Mouse (Mus musculus) liver, embryonic 15.5 days (tissue): Measurements from ENCODE around the gene Gab2. TPM values are rescaled to one million over a fixed set of nuclear protein-coding genes. Genes with fewer than 3 reads are reported as not detected.
A peak's percentile ranks its signal among the peaks of the same experiment; 100 is the strongest.

Source experiments
- ATAC-seq: fragments of 200-750 bp; cut with Nextera tagmentation; 2 replicates; pipeline ENCODE4 v1.8.0; 2017; ENCODE audit warnings: moderate number of reproducible peaks, mild to moderate bottlenecking, moderate library complexity; ENCODE audit not compliant: insufficient read depth
- H3K27ac ChIP-seq: fragments of 300-500 bp; sonication (generic); replicated peaks from 2 replicates; pipeline ENCODE4 v1.5.1; 2015; ENCODE audit warnings: mild to moderate bottlenecking, inconsistent platforms
- H3K27me3 ChIP-seq: fragments of 300-500 bp; sonication (generic); 2 replicates; pipeline ENCODE4 v1.6.1; 2015; ENCODE audit warnings: mild to moderate bottlenecking, inconsistent platforms
- H3K36me3 ChIP-seq: fragments of 300-500 bp; sonication (generic); replicated peaks from 2 replicates; pipeline ENCODE4 v1.6.1; 2015; ENCODE audit warnings: moderate library complexity, mild to moderate bottlenecking, inconsistent platforms
- H3K4me1 ChIP-seq: fragments of 300-500 bp; sonication (generic); replicated peaks from 2 replicates; pipeline ENCODE4 v1.6.1; 2015; ENCODE audit warnings: inconsistent platforms
- H3K4me2 ChIP-seq: fragments of 300-500 bp; sonication (generic); 2 replicates; pipeline ENCODE4 v1.6.1; 2015; ENCODE audit warnings: moderate library complexity, mild to moderate bottlenecking, inconsistent platforms
- H3K4me3 ChIP-seq: fragments of 300-500 bp; sonication (generic); replicated peaks from 2 replicates; pipeline ENCODE4 v1.5.1; 2015; ENCODE audit warnings: mild to moderate bottlenecking, inconsistent platforms
- H3K9ac ChIP-seq: fragments of 300-500 bp; sonication (generic); 2 replicates; pipeline ENCODE4 v1.6.1; 2015; ENCODE audit warnings: moderate library complexity, mild to moderate bottlenecking, inconsistent platforms
- H3K9me3 ChIP-seq: fragments of 300-500 bp; sonication (generic); replicated peaks from 2 replicates; pipeline ENCODE4 v1.6.1; 2016; ENCODE audit warnings: inconsistent platforms
- whole genome bisulfite sequencing: fragments of 180-500 bp; shearing (Covaris S2); methylation state at CpG from one replicate; pipeline ENCODE4 v1.1.7; 2015; ENCODE audit warnings: mixed read lengths; ENCODE audit not compliant: insufficient replicate concordance; 5-methylcytosine and 5-hydroxymethylcytosine counted together
- polyA plus RNA-seq: library from polyadenylated mRNA; unstranded; fragments of >200 nt; fragmentation: Nextera tagmentation; extraction: Ambion mirVana; gene quantifications from 2 replicates; pipeline ENCODE4 v1.2.1, GENCODE M21; 2015

Gab2 gene
- polyA plus RNA-seq, 1 experiment from 2014 or later: 1.9 TPM

- WGBS: 22% methylated on average over 4 of the region's 4 CpGs
- Histone ChIP-seq H3K27me3 (no peaks in the 10 kb centered on the region), H3K4me2 (peak overlapping the region; percentile 23; the same call in 1 of the 2 replicates), H3K9me3 (no peaks in the 10 kb centered on the region), H3K27ac (no peak overlapping the region), H3K36me3 (no peaks in the 10 kb centered on the region), H3K4me1 (peaks cover 10% of the 10 kb centered on the region), H3K4me3 (no peak overlapping the region), H3K9ac (0 out of 2 replicates have a peak overlapping the region, but pooled peaks have one; percentile 4)
- ATAC-seq: peak; percentile 71; the same call in 1 of the 2 replicates
These were observed 265.4 kb downstream of the Gab2 start for GRCm38 (mm10) chr7:97346822-97347166.

GRCm38 (mm10) chr7:97347464-97347863 lies 266.1 kb downstream of the Gab2 start:
- no peaks in the 10 kb centered on the region for H3K36me3 ChIP-seq
- no peaks in the 10 kb centered on the region for H3K9me3 ChIP-seq
- no peak overlapping the region for H3K27ac ChIP-seq
- H3K4me3 ChIP-seq: no peak overlapping the region
- no peak overlapping the region for H3K4me2 ChIP-seq
- no peaks in the 10 kb centered on the region for H3K27me3 ChIP-seq
- 84% methylated on average over 15 of the region's 15 CpGs for WGBS
- H3K4me1 ChIP-seq: peaks cover 5% of the 10 kb centered on the region
- ATAC-seq: no peak
- no peak overlapping the region for H3K9ac ChIP-seq

GRCm38 (mm10) chr7:97348318-97348717 lies 266.9 kb downstream of the Gab2 start:
- no peak overlapping the region for H3K4me3 ChIP-seq
- H3K9ac ChIP-seq: no peak overlapping the region
- H3K27me3 ChIP-seq: no peaks in the 10 kb centered on the region
- H3K4me2 ChIP-seq: no peak overlapping the region
- no peaks in the 10 kb centered on the region for H3K9me3 ChIP-seq
- peaks cover 5% of the 10 kb centered on the region for H3K4me1 ChIP-seq
- no peak for ATAC-seq
- no peaks in the 10 kb centered on the region for H3K36me3 ChIP-seq
- 72% methylated on average over 3 of the region's 3 CpGs for WGBS
- H3K27ac ChIP-seq: no peak overlapping the region

DNA sequence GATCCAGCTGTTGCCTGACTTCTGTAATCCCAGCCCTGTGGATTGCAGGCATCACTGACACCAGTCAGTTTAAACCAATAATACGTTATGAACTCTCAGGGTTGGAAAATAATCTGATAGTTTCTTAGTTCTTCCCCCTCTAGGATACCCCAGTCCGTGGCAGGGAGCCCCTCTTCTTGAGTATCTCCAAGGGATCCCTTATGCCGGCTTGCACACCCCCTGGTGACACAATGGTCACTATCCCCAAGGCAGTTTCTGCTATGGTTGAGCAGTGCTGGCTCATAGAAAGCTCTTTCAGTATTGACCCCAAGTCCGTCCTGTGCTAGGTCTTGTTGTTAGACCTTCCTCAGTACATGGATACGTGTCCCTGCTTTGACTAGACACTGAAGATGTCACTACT lies 267.4 kb downstream of the Gab2 start:
- H3K27ac ChIP-seq: no peak overlapping the region
- H3K36me3 ChIP-seq: no peaks in the 10 kb centered on the region
- no peaks in the 10 kb centered on the region for H3K9me3 ChIP-seq
- WGBS: 63% methylated on average over 5 of the region's 5 CpGs
- ATAC-seq: no peak
- no peak overlapping the region for H3K9ac ChIP-seq
- no peak overlapping the region for H3K4me2 ChIP-seq
- peaks cover 5% of the 10 kb centered on the region for H3K4me1 ChIP-seq
- no peak overlapping the region for H3K4me3 ChIP-seq
- H3K27me3 ChIP-seq: no peaks in the 10 kb centered on the region

DNA sequence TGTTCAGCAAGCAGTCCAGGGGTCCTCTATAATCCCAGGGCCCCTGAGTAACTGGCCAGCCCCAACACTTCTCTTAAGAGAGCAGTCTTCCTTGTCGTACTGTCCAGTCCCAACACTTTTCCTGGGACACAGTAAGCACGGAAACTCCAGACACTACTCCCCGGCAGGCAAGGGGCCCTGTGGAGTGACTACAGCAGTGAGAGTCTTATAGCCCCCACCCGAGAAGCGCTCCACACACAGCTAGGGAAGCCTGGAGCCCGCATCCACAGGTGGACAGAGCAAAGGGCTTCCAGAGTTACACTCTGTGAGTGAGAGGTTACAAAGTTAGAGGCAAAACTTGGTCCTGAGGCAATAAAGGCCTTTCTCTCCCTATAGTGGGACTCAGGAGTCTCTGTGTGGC lies 268.1 kb downstream of the Gab2 start:
- Histone ChIP-seq H3K36me3 (no peaks in the 10 kb centered on the region), H3K9me3 (no peaks in the 10 kb centered on the region), H3K4me2 (no peak overlapping the region), H3K27ac (no peak overlapping the region), H3K4me1 (peaks cover 5% of the 10 kb centered on the region), H3K4me3 (no peak overlapping the region), H3K27me3 (no peaks in the 10 kb centered on the region), H3K9ac (no peak overlapping the region)
- WGBS: 69% methylated on average over 6 of the region's 6 CpGs
- no peak for ATAC-seq

DNA sequence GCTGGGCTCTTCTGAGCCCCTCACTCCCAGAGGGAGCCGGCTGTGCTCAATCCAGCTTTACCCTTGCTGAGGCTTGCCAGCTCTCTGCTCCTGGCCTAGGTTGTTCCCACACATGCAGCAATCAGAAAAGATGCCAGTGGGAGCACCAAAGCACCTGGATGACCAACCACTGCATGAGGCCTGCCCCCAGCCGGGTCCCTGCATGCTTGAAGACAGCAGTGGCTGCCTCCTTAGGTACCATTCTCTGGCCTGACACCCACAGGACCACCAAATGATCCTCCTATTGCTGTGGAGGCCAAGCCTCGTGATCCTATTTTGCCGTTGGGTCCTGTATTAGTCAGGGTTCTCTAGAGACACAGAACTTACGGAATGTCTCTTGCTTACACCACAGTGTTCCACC lies 269.5 kb downstream of the Gab2 start:
- no peak overlapping the region for H3K4me2 ChIP-seq
- ATAC-seq: no peak
- H3K4me3 ChIP-seq: no peak overlapping the region
- H3K27me3 ChIP-seq: no peaks in the 10 kb centered on the region; the same call in 1 of the 2 replicates
- no peak overlapping the region for H3K27ac ChIP-seq
- no peaks in the 10 kb centered on the region for H3K36me3 ChIP-seq
- no peaks in the 10 kb centered on the region for H3K9me3 ChIP-seq
- H3K9ac ChIP-seq: no peak overlapping the region
- peaks cover 11% of the 10 kb centered on the region for H3K4me1 ChIP-seq
- 69% methylated on average over 5 of the region's 5 CpGs for WGBS

DNA sequence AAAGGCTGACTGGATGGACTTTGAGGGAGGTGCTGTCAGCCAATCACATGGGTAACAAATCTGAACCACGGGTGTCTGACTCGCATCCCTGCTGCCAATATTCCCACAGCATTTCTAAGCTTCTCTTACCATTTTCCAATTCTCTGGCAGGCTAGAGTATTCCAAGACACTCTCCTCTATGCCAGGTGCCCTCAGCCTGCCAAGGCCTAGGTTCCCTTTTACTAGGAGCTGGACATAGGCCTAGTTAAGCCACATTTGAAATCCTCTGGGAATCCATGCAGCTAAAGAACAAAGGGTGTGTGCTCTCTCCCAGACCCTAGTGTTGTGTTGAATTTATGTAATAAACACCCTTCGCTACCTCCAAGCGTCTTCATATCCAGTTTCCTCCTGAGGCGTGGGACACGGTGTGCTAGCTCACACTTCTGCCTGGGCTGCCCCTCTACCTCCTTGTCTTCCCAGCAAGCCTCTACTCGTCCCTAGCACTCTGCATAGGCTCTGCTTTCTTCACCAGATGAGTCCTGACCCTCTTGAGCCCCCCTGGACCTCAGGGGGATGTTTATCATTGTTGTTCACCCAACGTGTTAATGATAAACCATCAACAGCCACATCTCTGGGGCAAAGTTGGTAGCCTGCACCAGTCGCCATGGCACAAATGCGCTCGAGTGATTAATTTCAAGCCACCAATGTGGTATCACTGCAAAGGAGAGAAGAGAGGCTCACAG lies 270.6 kb downstream of the Gab2 start:
- 65% methylated on average over 11 of the region's 11 CpGs for WGBS
- Histone ChIP-seq H3K27me3 (no peaks in the 10 kb centered on the region; the same call in 1 of the 2 replicates), H3K36me3 (no peaks in the 10 kb centered on the region), H3K4me3 (no peak overlapping the region), H3K9ac (no peak overlapping the region), H3K9me3 (no peaks in the 10 kb centered on the region), H3K27ac (no peak overlapping the region), H3K4me1 (peaks cover 6% of the 10 kb centered on the region; the same call in 1 of the 2 replicates), H3K4me2 (no peak overlapping the region)
- no peak for ATAC-seq

DNA sequence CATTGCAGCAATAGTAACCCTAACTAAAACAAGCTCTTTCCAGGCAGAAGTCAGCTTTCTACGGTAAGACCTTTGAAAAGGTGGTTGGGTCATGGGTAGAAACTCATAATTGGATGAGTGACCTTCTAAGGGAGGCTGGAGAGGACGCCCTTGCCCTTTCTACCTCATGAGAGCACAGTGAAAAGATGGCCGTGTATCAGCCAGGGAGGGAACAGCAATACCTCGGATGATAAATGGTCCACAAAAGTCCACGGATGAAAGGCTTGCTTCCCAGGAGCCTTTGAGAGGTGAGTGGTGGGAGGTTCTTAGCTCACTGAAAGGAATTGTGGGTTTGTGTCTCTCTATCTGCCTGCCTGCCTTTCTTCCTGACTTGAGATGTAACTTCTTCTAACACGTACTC lies 272.0 kb downstream of the Gab2 start:
- WGBS: 63% methylated on average over 6 of the region's 6 CpGs
- Histone ChIP-seq H3K4me3 (no peak overlapping the region), H3K27ac (no peak overlapping the region), H3K36me3 (no peaks in the 10 kb centered on the region), H3K9ac (no peak overlapping the region), H3K4me2 (no peak overlapping the region), H3K27me3 (no peaks in the 10 kb centered on the region; the same call in 1 of the 2 replicates), H3K4me1 (0 out of 2 replicates have a peak, but pooled peaks cover 6% of the 10 kb centered on the region), H3K9me3 (no peaks in the 10 kb centered on the region)
- ATAC-seq: no peak

- Histone ChIP-seq H3K9ac (no peak overlapping the region), H3K27me3 (no peaks in the 10 kb centered on the region; the same call in 1 of the 2 replicates), H3K4me1 (0 out of 2 replicates have a peak, but pooled peaks cover 6% of the 10 kb centered on the region), H3K36me3 (no peaks in the 10 kb centered on the region), H3K27ac (no peak overlapping the region; the same call in 1 of the 2 replicates), H3K4me2 (no peak overlapping the region), H3K4me3 (no peak overlapping the region), H3K9me3 (no peaks in the 10 kb centered on the region)
- WGBS: 42% methylated on average over 13 of the region's 13 CpGs
- no peak for ATAC-seq
These were observed 273.9 kb downstream of the Gab2 start for GRCm38 (mm10) chr7:97355068-97355841.

DNA sequence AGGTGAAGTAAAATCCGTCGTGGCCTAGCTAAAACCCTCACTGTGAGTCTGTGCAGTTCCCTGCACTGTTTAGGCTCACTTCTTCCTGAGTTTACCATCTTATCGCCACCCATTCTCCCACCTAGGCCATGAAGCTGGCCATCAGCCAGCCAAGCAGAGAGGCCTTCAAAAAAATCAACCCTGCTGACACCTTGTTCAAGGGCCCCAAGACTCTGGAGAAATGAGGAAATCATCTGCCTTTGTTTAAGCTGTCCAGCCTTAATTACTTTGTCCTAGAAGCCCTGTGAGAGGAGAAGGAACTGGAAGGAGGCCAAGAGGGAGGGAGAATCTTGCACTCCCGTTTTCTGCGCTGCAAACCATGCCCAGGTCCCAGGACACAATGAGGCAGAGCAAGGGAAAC lies 274.9 kb downstream of the Gab2 start:
- Histone ChIP-seq H3K27ac (no peak overlapping the region), H3K4me1 (0 out of 2 replicates have a peak, but pooled peaks cover 6% of the 10 kb centered on the region), H3K4me3 (no peak overlapping the region), H3K36me3 (no peaks in the 10 kb centered on the region), H3K9ac (no peak overlapping the region), H3K4me2 (no peak overlapping the region), H3K27me3 (no peaks in the 10 kb centered on the region; the same call in none of the 2 replicates), H3K9me3 (no peaks in the 10 kb centered on the region)
- no peak for ATAC-seq
- WGBS: 54% methylated on average over 5 of the region's 5 CpGs

DNA sequence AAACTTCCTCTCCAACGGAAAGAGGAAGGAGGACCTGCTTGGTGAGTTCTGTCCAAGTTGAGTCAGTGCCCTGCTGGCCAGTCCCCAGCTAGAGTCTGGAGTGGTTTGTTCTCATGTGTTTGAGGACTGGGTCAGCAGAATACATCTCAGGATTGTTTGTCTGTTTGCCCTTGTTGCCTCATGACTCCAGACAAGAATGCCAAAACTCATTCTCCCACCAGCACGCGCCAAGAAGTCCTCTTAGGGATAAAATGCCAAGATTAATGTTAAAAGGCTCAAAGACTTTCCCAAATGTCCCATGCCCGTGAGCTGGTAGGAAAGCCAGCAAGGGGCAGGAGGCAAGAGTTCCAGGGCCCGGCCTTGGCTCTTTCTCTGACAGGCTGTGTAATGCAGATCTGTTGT lies 275.5 kb downstream of the Gab2 start:
- Histone ChIP-seq H3K9ac (no peak overlapping the region), H3K27ac (no peak overlapping the region), H3K4me1 (0 out of 2 replicates have a peak, but pooled peaks cover 6% of the 10 kb centered on the region), H3K36me3 (no peaks in the 10 kb centered on the region), H3K4me3 (no peak overlapping the region), H3K27me3 (no peaks in the 10 kb centered on the region; the same call in none of the 2 replicates), H3K4me2 (no peak overlapping the region), H3K9me3 (no peaks in the 10 kb centered on the region)
- ATAC-seq: no peak
- WGBS: 59% methylated on average over 5 of the region's 5 CpGs
